Mouse (Mus musculus) heart, embryonic 13.5 days (tissue): Measurements from ENCODE around the gene Tsc22d4. TPM values are rescaled to one million over a fixed set of nuclear protein-coding genes. Genes with fewer than 3 reads are reported as not detected.

Experiments used
- ATAC-seq: fragments of 200-750 bp; cut with Nextera tagmentation; 2 replicates; pipeline ENCODE4 v1.8.0; 2017; ENCODE audit warnings: moderate TSS enrichment; ENCODE audit not compliant: insufficient number of reproducible peaks, low FRiP score, low TSS enrichment; ENCODE audit errors: extremely low read depth
- H3K27ac ChIP-seq: fragments of 300-500 bp; sonication (generic); replicated peaks from 2 replicates; pipeline ENCODE4 v1.5.1; 2015; ENCODE audit warnings: moderate library complexity, mild to moderate bottlenecking, inconsistent platforms
- H3K27me3 ChIP-seq: fragments of 300-500 bp; sonication (generic); replicated peaks from 2 replicates; pipeline ENCODE4 v1.6.1; 2015; ENCODE audit warnings: mild to moderate bottlenecking, inconsistent platforms
- H3K36me3 ChIP-seq: fragments of 300-500 bp; sonication (generic); 2 replicates; pipeline ENCODE4 v1.6.1; 2015; ENCODE audit warnings: mild to moderate bottlenecking, inconsistent platforms
- H3K4me1 ChIP-seq: fragments of 300-500 bp; sonication (generic); 2 replicates; pipeline ENCODE4 v1.6.1; 2015; ENCODE audit warnings: inconsistent platforms
- H3K4me2 ChIP-seq: fragments of 300-500 bp; sonication (generic); 2 replicates; pipeline ENCODE4 v1.6.1; 2015; ENCODE audit warnings: inconsistent platforms, mild to moderate bottlenecking, moderate library complexity
- H3K4me3 ChIP-seq: fragments of 300-500 bp; sonication (generic); 2 replicates; pipeline ENCODE4 v1.5.1; 2015; ENCODE audit warnings: moderate library complexity, mild to moderate bottlenecking, inconsistent platforms
- H3K9ac ChIP-seq: fragments of 300-500 bp; sonication (generic); 2 replicates; pipeline ENCODE4 v1.6.1; 2015; ENCODE audit warnings: inconsistent platforms, mild to moderate bottlenecking, moderate library complexity
- H3K9me3 ChIP-seq: fragments of 300-500 bp; sonication (generic); 2 replicates; pipeline ENCODE4 v1.6.1; 2016; ENCODE audit warnings: inconsistent platforms
- WGBS: fragments of 180-500 bp; shearing (Covaris S2); methylation state at CpG from one replicate; pipeline ENCODE4 v1.1.7; 2015; ENCODE audit warnings: mixed read lengths; 5-methylcytosine and 5-hydroxymethylcytosine counted together
- polyA plus RNA-seq: library from polyadenylated mRNA; unstranded; fragments of >200 nt; fragmentation: Nextera tagmentation; extraction: Ambion mirVana; gene quantifications from 2 replicates; pipeline ENCODE4 v1.2.1, GENCODE M21; 2015

The Tsc22d4 gene
- polyA plus RNA-seq, 1 experiment from 2014 or later, result 128 TPM

DNA sequence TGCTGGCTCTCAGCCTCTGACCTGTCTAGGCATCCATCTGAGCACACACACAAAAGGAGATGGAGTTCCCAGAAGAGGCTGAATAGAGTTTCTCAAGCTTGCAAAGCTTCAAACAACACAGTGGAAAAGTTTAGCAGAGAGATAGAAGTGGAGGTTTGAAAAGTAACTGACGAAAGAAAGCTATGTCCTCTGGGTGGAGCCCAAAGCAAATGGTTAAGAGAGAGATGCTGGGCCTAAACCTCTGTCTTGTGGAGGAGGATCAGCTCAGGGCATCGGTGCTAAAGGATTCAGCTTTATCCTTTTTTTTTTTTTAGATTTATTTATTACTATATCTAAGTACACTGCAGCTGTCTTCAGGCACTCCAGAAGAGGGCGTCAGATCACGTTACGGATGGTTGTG lies 62.8 kb downstream of the Tsc22d4 start:
- no peaks in the 10 kb centered on the region for H3K4me1 ChIP-seq
- WGBS, result 81% methylated on average over 5 of the region's 5 CpGs
- no peak overlapping the region for H3K9ac ChIP-seq
- no peak overlapping the region for H3K27ac ChIP-seq
- no peaks in the 10 kb centered on the region for H3K36me3 ChIP-seq
- no peak for ATAC-seq
- no peak overlapping the region for H3K4me2 ChIP-seq
- no peak overlapping the region for H3K4me3 ChIP-seq
- no peaks in the 10 kb centered on the region for H3K27me3 ChIP-seq
- H3K9me3 ChIP-seq, result no peaks in the 10 kb centered on the region

- Histone ChIP-seq H3K27me3 (no peaks in the 10 kb centered on the region), H3K36me3 (no peaks in the 10 kb centered on the region), H3K4me3 (no peak overlapping the region), H3K27ac (peak overlapping the region; percentile 72), H3K4me2 (no peak overlapping the region), H3K4me1 (0 out of 2 replicates have a peak, but pooled peaks cover 3% of the 10 kb centered on the region), H3K9me3 (no peaks in the 10 kb centered on the region), H3K9ac (no peak overlapping the region)
- ATAC-seq, result no peak
- 44% methylated on average over 4 of the region's 4 CpGs for WGBS
Measured at GRCm38 (mm10) chr5:137817466-137818222, 72.1 kb downstream of the Tsc22d4 start.

Other genes with a start within 250 kb of the Tsc22d4 start
- 43.6 and 43.9 TPM in 2 replicates for gene Pop7, start 243.2 kb upstream of the Tsc22d4 start, polyA plus RNA-seq
- gene Gigyf1, start 227.2 kb upstream of the Tsc22d4 start, polyA plus RNA-seq, result 8.4 and 8.8 TPM in 2 replicates
- not detected in 2 replicates for gene Epo, start 212.5 kb upstream of the Tsc22d4 start, polyA plus RNA-seq
- gene Gnb2, start 212.2 kb upstream of the Tsc22d4 start, polyA plus RNA-seq, result 299 and 300 TPM in 2 replicates
- 0.27 and 0.35 TPM in 2 replicates for gene Actl6b, start 192.2 kb upstream of the Tsc22d4 start, polyA plus RNA-seq
- 0.59 and 2.5 TPM in 2 replicates for gene Tfr2, start 175.9 kb upstream of the Tsc22d4 start, polyA plus RNA-seq
- 16.4 and 18.4 TPM in 2 replicates for gene Mospd3, start 144.7 kb upstream of the Tsc22d4 start, polyA plus RNA-seq
- 113 and 114 TPM in 2 replicates for gene Pcolce, start 131.9 kb upstream of the Tsc22d4 start, polyA plus RNA-seq
- 0.12 and 0.23 TPM in 2 replicates for gene Fbxo24, start 116.7 kb upstream of the Tsc22d4 start, polyA plus RNA-seq
- 21.8 and 24.2 TPM in 2 replicates for gene Lrch4, start 116.6 kb upstream of the Tsc22d4 start, polyA plus RNA-seq
- 5.5 TPM in 2 replicates for gene Gm20605, start 116.6 kb upstream of the Tsc22d4 start, polyA plus RNA-seq
- gene Sap25, start 104.4 kb upstream of the Tsc22d4 start, polyA plus RNA-seq, result 3.9 and 4.1 TPM in 2 replicates
- gene Irs3, start 100.0 kb upstream of the Tsc22d4 start, polyA plus RNA-seq, result 0.14 TPM in 1 of 2 replicates, not detected in the other
- gene Agfg2, start 61.0 kb upstream of the Tsc22d4 start, polyA plus RNA-seq, result 19.7 and 20.7 TPM in 2 replicates
- 1.3 and 1.5 TPM in 2 replicates for gene Nyap1, start 4.1 kb upstream of the Tsc22d4 start, polyA plus RNA-seq
- 18.3 and 22.3 TPM in 2 replicates for gene Ppp1r35, start 33.1 kb downstream of the Tsc22d4 start, polyA plus RNA-seq
- gene Mepce, start 41.9 kb downstream of the Tsc22d4 start, polyA plus RNA-seq, result 6.2 and 8.5 TPM in 2 replicates
- gene Zcwpw1, start 42.1 kb downstream of the Tsc22d4 start, polyA plus RNA-seq, result 7.6 and 7.7 TPM in 2 replicates
- gene Pilra, start 90.6 kb downstream of the Tsc22d4 start, polyA plus RNA-seq, result 2.1 and 4.2 TPM in 2 replicates
- 0.59 and 0.71 TPM in 2 replicates for gene Pilrb1, start 112.4 kb downstream of the Tsc22d4 start, polyA plus RNA-seq
- 3.2 and 3.9 TPM in 2 replicates for gene Pilrb2, start 126.1 kb downstream of the Tsc22d4 start, polyA plus RNA-seq
- gene Cyp3a13, start 175.9 kb downstream of the Tsc22d4 start, polyA plus RNA-seq, result 0.13 TPM in 1 of 2 replicates, not detected in the other
- gene Gjc3, start 217.4 kb downstream of the Tsc22d4 start, polyA plus RNA-seq, result 0.04 TPM in 2 replicates
- not detected in 2 replicates for gene Azgp1, start 235.8 kb downstream of the Tsc22d4 start, polyA plus RNA-seq